Mouse (Mus musculus) embryonic facial prominence, embryonic 14.5 days (tissue): Measurements from ENCODE around the gene Angel1. TPM values are rescaled to one million over a fixed set of nuclear protein-coding genes. Genes with fewer than 3 reads are reported as not detected.

Experiments used
- ATAC-seq: fragments of 200-750 bp; cut with Nextera tagmentation; 2 replicates; pipeline ENCODE4 v1.8.0; 2017; ENCODE audit warnings: low read depth, moderate number of reproducible peaks, moderate TSS enrichment
- DNase-seq: peaks from one replicate; pipeline ENCODE4 v3.0.0-alpha.2; 2015; ENCODE audit warnings: low spot score
- H3K27ac ChIP-seq: fragments of 300-500 bp; sonication (generic); replicated peaks from 2 replicates; pipeline ENCODE4 v1.5.1; 2014; ENCODE audit warnings: low read depth, mild to moderate bottlenecking, low read length, moderate library complexity
- H3K27me3 ChIP-seq: fragments of 300-500 bp; sonication (generic); replicated peaks from 2 replicates; pipeline ENCODE4 v1.6.1; 2014; ENCODE audit warnings: low read length; ENCODE audit not compliant: control insufficient read depth, insufficient read depth
- H3K36me3 ChIP-seq: fragments of 300-500 bp; sonication (generic); 2 replicates; pipeline ENCODE4 v1.6.1; 2014; ENCODE audit warnings: low read length, mixed read lengths; ENCODE audit not compliant: control insufficient read depth, insufficient read depth
- H3K4me1 ChIP-seq: fragments of 300-500 bp; sonication (generic); 2 replicates; pipeline ENCODE4 v1.6.1; 2014; ENCODE audit warnings: antibody characterized with exemption, low read length; ENCODE audit not compliant: control insufficient read depth, insufficient read depth
- H3K4me2 ChIP-seq: fragments of 300-500 bp; sonication (generic); 2 replicates; pipeline ENCODE4 v1.6.1; 2014; ENCODE audit warnings: low read depth, mild to moderate bottlenecking, low read length, moderate library complexity, mixed read lengths
- H3K4me3 ChIP-seq: fragments of 300-500 bp; sonication (generic); 2 replicates; pipeline ENCODE4 v1.5.1; 2014; ENCODE audit warnings: low read depth, mild to moderate bottlenecking, low read length
- H3K9ac ChIP-seq: fragments of 300-500 bp; sonication (generic); 2 replicates; pipeline ENCODE4 v1.6.1; 2014; ENCODE audit warnings: low read depth, mild to moderate bottlenecking, low read length, moderate library complexity, mixed read lengths
- H3K9me3 ChIP-seq: fragments of 300-500 bp; sonication (generic); 2 replicates; pipeline ENCODE4 v1.6.1; 2016; ENCODE audit warnings: low read length; ENCODE audit not compliant: control insufficient read depth
- WGBS: fragments of 180-500 bp; shearing (Covaris S2); extraction: QIAGEN DNeasy Blood & Tissue Kit; methylation state at CpG from one replicate; pipeline ENCODE4 v1.1.7; 2014; 5-methylcytosine and 5-hydroxymethylcytosine counted together
- polyA plus RNA-seq: library from polyadenylated mRNA; unstranded; fragments of >200 nt; fragmentation: Nextera tagmentation; extraction: Ambion mirVana; gene quantifications from 2 replicates; pipeline ENCODE4 v1.2.1, GENCODE M21; 2014

Angel1 gene
- polyA plus RNA-seq, 1 experiment from 2014 or later: 12.9 TPM

GRCm38 (mm10) chr12:86719961-86720639 is 6.2 kb downstream of the Angel1 start:
- DNase-seq (no peak), ATAC-seq (no peak)
- H3K27ac ChIP-seq: no peak overlapping the region
- H3K4me3 ChIP-seq: no peak overlapping the region
- H3K9me3 ChIP-seq: no peaks in the 10 kb centered on the region
- peaks cover 15% of the 10 kb centered on the region; the same call in 1 of the 2 replicates for H3K36me3 ChIP-seq
- H3K27me3 ChIP-seq: no peaks in the 10 kb centered on the region
- no peak overlapping the region for H3K4me2 ChIP-seq
- 0 out of 2 replicates have a peak, but pooled peaks cover 3% of the 10 kb centered on the region for H3K4me1 ChIP-seq
- H3K9ac ChIP-seq: no peak overlapping the region
- WGBS: 77% methylated on average over 18 of the region's 18 CpGs

DNA sequence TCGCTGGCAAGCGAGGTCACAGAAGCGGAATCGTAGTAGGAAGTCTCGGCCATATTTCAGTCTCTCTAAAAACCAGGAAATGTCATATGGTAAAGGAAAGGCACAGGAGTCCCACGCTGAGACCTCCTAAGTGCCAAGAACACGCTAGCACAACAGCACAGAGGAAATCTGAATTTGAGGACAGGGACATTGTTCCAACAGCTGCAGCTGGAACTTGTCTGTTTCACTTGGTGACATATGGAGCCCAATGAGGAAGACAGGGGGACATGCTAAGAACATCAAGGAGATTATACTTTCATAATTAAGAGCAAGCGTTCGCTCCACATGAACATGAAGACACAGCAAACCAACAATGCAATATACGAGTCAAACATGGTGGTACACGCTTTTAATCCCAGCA is 9.3 kb downstream of the Angel1 start:
- Histone ChIP-seq H3K9me3 (no peaks in the 10 kb centered on the region), H3K4me3 (no peak overlapping the region), H3K4me1 (0 out of 2 replicates have a peak, but pooled peaks cover 2% of the 10 kb centered on the region), H3K36me3 (peaks cover 15% of the 10 kb centered on the region; the same call in 1 of the 2 replicates), H3K4me2 (no peak overlapping the region), H3K9ac (no peak overlapping the region), H3K27me3 (no peaks in the 10 kb centered on the region), H3K27ac (no peak overlapping the region)
- 87% methylated on average over 11 of the region's 11 CpGs for whole genome bisulfite sequencing
- DNase-seq (no peak), ATAC-seq (no peak)

GRCm38 (mm10) chr12:86715401-86715800 is 10.9 kb downstream of the Angel1 start:
- H3K9ac ChIP-seq: no peak overlapping the region
- H3K4me3 ChIP-seq: no peak overlapping the region
- no peak overlapping the region for H3K4me2 ChIP-seq
- no peaks in the 10 kb centered on the region for H3K9me3 ChIP-seq
- H3K27ac ChIP-seq: no peak overlapping the region
- DNase-seq (no peak), ATAC-seq (no peak)
- H3K27me3 ChIP-seq: no peaks in the 10 kb centered on the region
- WGBS: 58% methylated on average over 5 of the region's 5 CpGs
- no peaks in the 10 kb centered on the region for H3K4me1 ChIP-seq
- peaks cover 10% of the 10 kb centered on the region; the same call in 1 of the 2 replicates for H3K36me3 ChIP-seq

- DNase-seq: peak; percentile 51
- Histone ChIP-seq H3K4me3 (no peak overlapping the region), H3K36me3 (peaks cover 8% of the 10 kb centered on the region; the same call in 1 of the 2 replicates), H3K4me1 (no peaks in the 10 kb centered on the region), H3K9ac (no peak overlapping the region), H3K4me2 (no peak overlapping the region), H3K9me3 (no peaks in the 10 kb centered on the region), H3K27ac (no peak overlapping the region), H3K27me3 (no peaks in the 10 kb centered on the region)
- no peak for ATAC-seq
- 61% methylated on average over 5 of the region's 5 CpGs for WGBS
Measured at GRCm38 (mm10) chr12:86714026-86714425, 12.2 kb downstream of the Angel1 start.

GRCm38 (mm10) chr12:86705843-86706242 is 20.4 kb downstream of the Angel1 start:
- Histone ChIP-seq H3K9me3 (no peaks in the 10 kb centered on the region), H3K27me3 (no peaks in the 10 kb centered on the region), H3K36me3 (peaks cover 14% of the 10 kb centered on the region; the same call in 1 of the 2 replicates), H3K4me2 (no peak overlapping the region), H3K4me1 (no peaks in the 10 kb centered on the region), H3K4me3 (no peak overlapping the region), H3K9ac (no peak overlapping the region), H3K27ac (no peak overlapping the region)
- no peak for DNase-seq
- no peak for ATAC-seq
- 87% methylated on average over 5 of the region's 5 CpGs for WGBS

DNA sequence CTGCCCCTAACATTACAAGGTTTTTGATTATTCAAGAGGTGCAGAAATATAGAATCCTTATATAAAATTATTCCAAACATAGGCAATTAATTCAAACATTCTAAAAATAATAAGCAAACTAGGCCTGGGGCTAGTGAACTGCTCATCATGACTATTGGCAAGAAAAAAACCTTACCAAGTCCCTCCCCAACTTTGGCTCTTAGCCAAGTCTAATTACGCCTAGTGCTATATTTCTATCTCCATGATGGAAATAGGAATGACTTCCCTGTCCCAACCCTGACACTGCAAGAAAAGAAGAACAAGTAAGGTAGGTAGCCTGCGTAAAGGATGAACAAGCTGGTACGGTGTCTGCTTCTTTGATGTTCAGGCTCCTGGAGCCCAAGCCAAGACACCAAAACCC is 23.6 kb downstream of the Angel1 start:
- H3K4me3 ChIP-seq: no peak overlapping the region
- H3K4me2 ChIP-seq: no peak overlapping the region
- ATAC-seq (no peak), DNase-seq (no peak)
- peaks cover 14% of the 10 kb centered on the region; the same call in 1 of the 2 replicates for H3K36me3 ChIP-seq
- no peak overlapping the region for H3K27ac ChIP-seq
- peaks cover 5% of the 10 kb centered on the region; the same call in 1 of the 2 replicates for H3K4me1 ChIP-seq
- 89% methylated on average over 3 of the region's 3 CpGs for WGBS
- H3K9ac ChIP-seq: no peak overlapping the region
- no peaks in the 10 kb centered on the region for H3K27me3 ChIP-seq
- no peaks in the 10 kb centered on the region for H3K9me3 ChIP-seq

- no peak overlapping the region for H3K4me2 ChIP-seq
Measured at GRCm38 (mm10) chr12:86701491-86701890, 24.8 kb downstream of the Angel1 start.

GRCm38 (mm10) chr12:86700927-86701310 is 25.3 kb downstream of the Angel1 start:
- Histone ChIP-seq H3K9ac (no peak overlapping the region), H3K4me3 (no peak overlapping the region), H3K27me3 (no peaks in the 10 kb centered on the region), H3K36me3 (peaks cover 14% of the 10 kb centered on the region; the same call in 1 of the 2 replicates), H3K4me1 (peaks cover 5% of the 10 kb centered on the region; the same call in 1 of the 2 replicates), H3K27ac (no peak overlapping the region), H3K9me3 (no peaks in the 10 kb centered on the region), H3K4me2 (no peak overlapping the region)
- WGBS: 63% methylated on average over 4 of the region's 4 CpGs
- ATAC-seq: no peak
- DNase-seq: no peak

More at GRCm38 (mm10) chr12:86701491-86701890, 24.8 kb downstream of the Angel1 start:
- no peak for DNase-seq
- H3K27me3 ChIP-seq: no peaks in the 10 kb centered on the region
- H3K4me1 ChIP-seq: peaks cover 5% of the 10 kb centered on the region; the same call in 1 of the 2 replicates
- 78% methylated on average over 4 of the region's 4 CpGs for WGBS
- ATAC-seq: no peak
- H3K9ac ChIP-seq: no peak overlapping the region
- no peak overlapping the region for H3K4me3 ChIP-seq
- no peak overlapping the region for H3K27ac ChIP-seq
- H3K36me3 ChIP-seq: peaks cover 14% of the 10 kb centered on the region; the same call in 1 of the 2 replicates
- H3K9me3 ChIP-seq: no peaks in the 10 kb centered on the region
